Mouse (Mus musculus) cerebellum, adult 18-20 months (tissue): ENCODE results near the gene Olfr1393.

Source experiments
- DNase-seq, 2 experiments: peaks; one replicate each; pipeline ENCODE4 v3.0.0; 2021

Olfr1393 gene

DNA sequence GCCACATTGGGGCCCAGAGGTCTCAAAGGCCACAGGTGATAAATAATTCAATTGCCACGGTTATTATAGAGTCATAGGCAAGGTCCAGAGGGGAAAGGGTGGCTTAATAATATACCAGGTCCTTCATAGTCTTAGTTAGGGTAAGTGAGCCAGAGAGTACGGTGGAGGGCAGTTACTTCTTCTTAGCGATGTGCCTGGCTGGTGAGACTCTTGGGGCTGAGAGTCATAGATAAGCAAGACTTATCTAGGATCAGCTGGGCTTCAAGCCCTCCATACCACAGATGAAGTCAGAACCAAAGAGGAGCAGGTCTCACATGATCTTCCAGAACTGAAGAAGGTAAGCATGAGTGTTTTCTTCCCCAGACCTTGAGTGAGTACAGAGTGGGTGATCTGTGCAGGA, at the start of gene Olfr1393:
TSS of gene Olfr1393 (plus strand) at position 83 of the 400 bp plus-strand sequence.
- DNase-seq, result no peak

DNA sequence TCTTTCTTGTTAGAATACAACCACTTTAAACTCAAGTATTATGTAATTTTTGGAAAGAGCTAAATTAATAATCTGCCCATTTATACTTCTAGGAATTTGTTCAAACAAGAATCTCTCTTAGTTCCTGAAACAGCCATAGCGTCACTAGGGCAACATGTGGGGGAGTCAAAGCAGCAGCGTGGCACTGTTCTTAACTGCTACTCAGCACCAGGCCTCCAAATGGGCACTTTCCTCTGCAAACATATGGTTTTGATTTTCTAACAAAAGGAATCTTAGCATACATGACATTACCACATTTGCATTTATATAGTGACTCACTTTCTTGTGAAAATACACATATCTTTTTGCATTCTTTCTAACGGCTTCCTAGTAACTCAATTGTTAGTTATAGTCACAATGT, 45.3 kb upstream of the Olfr1393 start:
- no peak for DNase-seq

DNA sequence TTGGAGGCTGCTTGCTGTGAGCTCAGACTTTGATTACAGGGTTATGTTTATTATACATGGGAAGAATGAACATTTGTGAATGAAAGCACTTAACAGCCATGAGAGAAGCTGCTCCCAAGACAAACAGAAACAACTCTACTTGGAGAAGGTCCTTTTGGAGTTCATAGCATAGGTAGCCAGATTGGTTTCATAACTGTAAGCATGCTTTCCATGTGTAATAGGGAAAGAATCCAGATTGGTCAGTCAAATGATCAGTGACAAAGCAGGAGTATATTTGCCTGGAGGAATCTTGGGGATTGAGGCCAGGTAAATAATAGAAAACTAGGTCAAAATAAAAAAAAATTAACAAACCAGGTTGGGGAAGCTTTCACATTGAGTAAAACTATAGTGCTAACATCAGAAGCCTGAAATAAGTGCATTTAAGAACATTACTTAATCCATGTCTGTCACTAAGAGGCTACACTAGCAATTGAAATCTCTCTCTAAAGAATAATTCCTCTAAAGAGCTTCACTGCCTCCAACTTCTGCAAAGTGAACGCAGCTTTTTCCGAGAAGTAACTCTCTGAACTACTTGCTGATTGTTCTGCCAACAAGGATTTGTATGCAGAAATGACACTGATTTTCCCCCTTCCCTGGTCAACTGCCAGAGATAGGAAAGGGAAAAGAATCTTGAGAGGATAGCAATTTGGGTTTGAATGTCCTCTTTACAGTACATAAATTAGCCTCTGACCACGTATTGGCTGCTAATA, 42.5 kb upstream of the Olfr1393 start:
- no peak for DNase-seq

DNA sequence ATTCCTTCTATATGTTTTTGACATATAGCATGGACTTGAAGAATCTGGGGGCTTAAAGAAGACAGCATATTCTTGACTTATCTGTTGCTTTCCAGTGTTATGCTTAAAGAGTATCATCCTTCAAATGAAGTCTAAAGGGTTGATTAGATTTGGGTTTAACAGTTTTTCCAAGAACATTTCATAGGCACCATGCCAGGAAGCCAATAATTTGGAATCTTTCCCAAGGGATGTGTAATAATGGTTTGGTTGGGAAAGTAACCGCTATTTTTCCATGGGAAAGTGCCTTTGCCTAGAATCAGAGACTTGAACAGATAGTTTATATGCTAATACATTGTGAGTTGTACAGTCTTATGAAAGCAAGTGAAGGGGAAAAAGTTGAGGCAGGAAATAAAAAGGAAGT, 41.2 kb upstream of the Olfr1393 start:
- no peak for DNase-seq

DNA sequence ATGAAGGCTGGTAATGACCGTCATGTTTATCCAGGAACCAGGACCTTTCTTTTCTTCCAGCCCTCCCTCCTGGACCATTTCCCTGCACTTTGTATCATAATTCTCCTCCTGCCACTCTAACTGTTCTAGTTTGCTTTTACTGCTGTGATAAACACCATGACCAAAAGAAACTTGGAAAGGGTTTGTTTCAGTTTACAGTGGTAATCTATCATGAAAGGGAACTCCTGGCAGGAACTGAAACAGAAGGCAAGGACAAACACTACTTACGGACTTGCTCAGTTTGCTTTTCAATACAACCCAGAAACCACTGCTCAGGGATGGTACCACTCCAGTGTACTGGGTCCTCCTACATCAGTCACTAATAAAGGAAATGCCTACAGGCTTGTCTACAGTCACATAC, 40.6 kb upstream of the Olfr1393 start:
- no peak for DNase-seq

DNA sequence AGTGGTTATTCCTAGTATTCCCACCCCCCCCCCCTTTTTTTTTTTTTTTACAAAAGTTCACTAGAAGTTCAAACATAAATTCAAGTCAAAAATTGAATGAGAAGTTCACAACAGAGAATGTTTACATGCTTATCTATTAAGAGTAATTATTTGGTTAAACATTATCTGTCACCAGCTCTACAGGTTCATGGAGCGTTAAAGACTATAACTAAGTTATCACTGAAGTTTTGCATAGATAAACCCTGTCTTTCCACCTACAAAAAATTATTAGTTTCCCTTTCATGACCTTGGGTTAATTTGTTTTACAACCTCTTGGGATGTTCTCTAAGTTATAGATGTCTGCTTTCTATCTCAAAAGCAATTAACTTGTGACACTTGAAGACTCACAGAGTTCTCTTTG, 37.8 kb upstream of the Olfr1393 start:
- DNase-seq, result no peak

DNA sequence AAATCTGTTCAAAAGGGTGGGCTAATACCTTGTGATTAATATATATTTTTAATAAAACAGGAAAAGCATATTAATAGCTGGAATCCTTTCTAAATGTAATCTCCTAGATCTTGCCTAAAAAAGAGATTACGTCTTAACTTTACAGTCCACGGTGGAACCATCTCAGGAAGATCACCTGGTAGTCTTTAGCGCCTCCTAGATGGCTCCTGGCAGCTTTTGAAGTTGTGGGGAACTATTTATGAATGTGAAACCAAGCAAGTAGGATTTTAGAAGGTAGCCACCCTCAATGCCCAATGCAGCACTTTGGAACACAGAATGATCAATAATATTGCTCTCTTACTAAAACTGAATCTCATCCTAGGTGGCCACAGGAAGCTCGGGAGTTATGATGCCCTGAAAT, 37.2 kb upstream of the Olfr1393 start:
- no peak for DNase-seq

DNA sequence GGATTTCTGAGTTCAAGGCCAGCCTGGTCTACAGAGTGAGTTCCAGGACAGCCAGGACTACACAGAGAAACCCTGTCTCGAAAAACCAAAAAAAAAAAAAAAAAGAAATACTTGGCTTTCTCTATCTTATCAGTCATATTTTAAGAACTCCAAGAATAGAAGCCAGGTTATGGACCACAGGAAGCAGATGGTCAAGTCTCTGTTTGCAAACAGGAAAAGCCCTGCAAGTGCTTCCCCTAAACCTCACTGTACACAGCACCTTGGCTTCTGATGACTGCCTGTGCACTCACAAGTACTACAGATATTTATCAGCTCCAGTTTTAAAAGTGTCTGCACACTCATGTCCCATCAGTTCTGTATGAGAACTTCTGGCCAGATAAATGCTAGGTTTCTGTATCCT, 36.6 kb upstream of the Olfr1393 start:
- no peak for DNase-seq

DNA sequence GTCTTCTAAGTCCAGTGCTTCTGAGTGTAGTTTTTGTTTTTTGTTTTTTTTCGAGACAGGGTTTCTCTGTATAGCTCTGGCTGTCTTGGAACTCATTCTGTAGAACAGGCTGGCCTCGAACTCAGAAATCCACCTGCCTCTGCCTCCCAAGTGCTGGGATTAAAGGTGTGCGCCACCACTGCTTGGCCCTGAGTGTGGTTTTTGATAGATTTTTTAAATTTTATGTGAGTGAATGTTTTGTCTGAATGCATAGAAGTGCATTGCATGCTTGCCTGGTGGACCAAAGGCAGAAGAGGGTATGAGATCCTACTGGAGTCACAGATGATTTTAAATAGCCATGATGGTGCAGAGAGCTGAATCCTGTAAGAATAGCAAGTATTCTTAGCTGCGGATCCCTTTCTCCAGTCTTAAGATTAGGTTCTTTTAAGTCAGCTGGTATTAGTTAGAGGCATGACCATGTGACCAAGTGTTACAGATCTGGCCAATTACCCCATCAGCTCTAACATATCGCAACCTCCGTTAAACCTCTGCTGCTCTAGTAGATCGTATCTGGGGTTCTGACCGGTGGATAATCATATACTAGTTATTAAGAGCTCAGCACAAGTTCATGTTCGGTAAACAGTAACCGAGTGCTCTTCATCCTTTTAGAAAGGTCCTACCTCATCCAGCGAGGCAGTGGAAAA, 35.0 kb upstream of the Olfr1393 start:
- no peak for DNase-seq

DNA sequence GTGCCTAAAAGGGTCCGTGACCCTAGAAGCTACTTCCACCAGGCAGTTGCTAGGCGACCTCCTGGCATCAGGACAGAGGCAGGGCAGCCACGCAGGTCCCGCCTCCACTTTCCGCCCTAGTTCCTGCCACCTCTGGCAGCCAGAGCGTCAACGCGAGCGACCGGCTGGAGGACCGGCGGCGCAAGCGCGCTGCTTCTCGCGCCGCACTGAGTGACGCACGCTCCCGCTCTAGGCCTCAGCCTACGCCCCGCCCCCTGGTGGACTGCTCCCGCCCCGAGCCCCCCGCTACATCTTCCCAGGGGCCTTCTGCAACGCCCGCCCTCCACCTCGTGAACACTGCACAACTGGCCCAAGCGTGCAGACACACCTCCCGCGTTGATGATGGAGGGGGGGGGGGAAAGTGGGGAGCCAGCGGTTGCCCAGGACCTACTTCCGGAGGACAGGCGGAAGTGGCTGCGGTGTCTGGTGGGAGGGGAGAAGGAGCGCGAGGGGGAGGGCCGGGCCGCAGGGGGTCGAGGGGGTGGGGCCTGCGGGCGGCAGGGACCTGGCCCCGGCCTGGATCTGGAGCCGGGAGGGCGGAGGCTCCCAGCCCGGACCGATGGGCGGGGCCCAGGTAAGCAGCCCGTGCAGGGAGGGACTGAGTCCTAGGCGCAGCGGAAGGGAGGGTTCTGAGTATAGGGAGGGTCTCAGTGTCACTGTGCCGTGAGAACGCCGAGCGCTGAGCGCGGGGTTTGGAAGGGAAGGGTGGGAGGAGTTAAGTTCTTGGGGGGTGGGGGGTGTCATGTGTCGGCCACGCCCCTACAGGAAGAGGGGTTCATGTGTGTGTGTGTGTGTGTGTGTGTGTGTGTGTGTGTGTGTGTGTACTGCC, 34.1 kb upstream of the Olfr1393 start, which contains the start of gene Mgat1:
TSS of gene Mgat1 (plus strand) at position 465 of the 868 bp plus-strand sequence.
- DNase-seq, result peak; percentile 84 to 91

DNA sequence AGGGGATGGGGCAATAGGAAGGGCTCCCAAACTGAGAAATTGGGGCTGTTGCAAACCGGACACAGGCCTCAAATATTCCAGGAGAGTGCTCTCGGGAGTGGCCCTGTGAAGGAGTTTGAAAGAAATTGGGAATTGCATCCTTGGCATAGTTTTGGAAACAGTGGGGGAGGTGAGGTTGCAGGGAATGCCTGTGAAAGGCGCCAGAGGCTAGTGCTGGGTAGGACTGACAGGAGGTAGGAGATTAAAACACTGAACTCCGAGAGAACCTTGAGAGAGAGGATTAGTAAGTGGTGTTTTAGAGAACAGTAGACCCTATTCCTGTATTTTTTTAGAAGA, 33.5 kb upstream of the Olfr1393 start:
- DNase-seq, result peak in 1 of 2 experiments; percentile 38

DNA sequence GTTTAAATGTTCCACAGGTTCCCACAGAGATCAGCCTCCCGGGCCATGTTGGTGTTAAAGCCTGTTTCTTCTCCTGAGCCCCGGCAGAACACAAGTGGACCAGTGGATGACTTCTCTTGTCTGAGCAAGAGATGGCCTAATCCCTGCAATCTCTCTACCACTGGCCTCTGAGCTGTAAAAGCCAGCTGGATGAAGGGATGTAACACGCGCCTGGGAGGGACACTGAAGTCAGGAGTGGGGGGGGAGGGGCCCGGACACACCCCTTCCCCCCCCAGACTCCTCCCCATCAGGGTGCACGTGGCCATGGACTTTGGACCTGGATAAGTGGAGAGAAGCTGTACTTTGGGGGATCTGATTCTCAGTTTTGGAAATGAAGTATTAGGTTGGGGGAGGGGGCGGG, 32.9 kb upstream of the Olfr1393 start:
- DNase-seq, result no peak

DNA sequence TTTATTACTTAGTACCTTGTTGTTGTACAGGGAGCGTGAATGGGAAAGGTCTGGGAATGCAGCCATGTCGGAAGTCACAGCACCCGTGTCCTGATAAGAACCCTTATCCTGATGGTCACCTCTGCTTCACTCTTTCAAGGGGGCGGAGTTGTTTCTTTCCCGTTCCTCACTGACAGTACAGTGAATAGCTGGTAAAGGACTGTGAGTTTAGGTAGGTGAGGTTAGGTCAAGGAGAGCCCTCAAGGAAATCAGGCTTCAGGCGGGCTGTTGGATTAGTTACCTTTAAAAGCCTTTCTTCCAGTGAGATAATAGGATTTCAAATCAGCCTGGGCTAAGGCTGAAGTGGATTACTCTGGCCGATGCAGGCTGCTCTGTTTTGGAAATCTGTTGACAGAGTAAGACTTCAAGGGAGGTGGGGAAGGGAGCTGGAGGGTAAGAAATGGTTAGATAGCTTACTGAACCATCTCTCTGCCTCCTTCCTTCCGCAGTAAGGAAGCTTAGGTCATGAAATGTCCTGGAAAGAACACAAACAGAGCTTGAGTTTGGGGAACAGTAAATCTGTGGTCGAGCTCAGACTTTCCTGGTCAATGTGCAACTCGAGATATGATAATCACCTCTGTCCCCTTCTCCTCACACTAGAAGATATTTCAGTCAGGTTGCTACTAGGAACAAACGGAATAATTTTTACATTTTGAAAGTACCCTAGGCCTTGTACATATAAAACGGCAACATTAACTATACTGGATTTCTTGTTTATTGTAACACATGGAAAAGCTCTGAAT, 32.3 kb upstream of the Olfr1393 start:
- DNase-seq, result no peak

DNA sequence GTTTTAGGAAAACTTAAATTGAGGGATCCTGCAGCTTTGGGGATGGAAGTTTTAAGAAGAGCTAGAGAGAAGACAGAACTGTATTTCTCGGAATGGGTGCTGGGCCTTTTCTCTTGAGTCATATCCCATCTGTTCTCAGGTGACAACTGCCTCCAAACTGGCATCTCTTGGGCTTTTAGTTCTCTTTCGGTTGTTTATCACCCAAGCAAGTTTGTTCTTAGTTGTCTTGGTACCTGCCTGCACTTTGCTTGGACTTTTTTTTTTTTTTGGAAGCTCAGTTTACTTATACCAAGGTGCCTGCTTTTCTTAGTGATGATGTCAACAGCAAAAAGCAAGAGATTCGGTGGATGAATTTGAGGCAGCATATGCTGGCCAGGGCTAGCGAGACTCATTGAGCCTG, 31.6 kb upstream of the Olfr1393 start:
- no peak for DNase-seq

DNA sequence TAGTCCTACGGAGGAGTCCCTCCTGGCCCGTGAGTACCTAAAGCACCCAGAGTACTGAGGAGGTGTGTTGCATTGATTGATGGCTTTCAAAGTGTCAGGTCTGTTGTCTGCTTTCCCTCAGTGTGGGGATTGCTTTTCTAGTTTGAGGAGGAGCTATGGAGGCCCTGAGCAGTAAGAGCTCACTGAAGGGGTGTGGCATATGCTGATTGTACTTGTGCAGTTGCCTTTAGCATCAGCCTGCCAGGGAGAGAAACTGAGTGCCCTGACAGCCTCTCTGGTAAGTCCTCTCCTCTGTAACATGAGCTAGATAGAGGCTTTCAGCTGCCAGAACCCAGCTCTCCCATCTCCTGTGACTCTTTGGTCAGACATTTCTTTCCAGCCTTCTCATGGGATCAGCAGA, 30.8 kb upstream of the Olfr1393 start:
- no peak for DNase-seq

DNA sequence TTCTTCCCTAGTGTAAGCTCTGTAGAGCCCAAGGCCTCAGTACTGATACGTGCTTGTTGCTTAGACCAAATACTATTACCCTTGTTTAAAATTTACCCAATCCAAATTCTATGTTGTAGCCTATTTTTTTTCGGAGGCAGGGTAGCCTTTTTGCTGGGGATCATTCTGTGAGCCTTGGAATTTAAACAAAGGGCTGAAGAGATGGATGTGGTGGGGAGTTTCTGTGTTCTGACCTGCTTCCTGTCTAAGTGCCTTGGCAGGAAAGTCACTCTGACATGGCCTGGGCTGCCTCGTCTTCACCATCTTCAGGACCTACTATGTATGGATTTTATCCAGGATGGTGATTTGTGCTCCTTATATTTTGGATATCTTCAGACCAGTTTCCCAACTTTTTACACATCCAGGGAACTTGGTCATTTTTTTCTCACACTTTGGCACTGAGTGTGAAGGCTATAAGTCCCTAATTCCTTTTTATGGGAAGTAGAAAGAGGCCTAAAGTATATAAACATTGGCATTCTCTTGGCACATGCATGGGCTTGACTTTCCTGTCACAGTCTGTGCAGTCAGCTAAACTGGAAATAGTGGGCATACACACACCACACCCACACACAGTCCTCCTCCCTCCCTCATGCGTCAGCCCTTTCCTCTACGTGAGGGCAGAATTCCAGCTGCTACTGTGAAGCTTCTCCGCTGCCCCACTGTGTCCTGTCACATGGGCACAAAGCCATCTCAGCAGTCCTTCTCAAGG, 29.7 kb upstream of the Olfr1393 start:
- DNase-seq, result peak in 1 of 2 experiments; percentile 23

DNA sequence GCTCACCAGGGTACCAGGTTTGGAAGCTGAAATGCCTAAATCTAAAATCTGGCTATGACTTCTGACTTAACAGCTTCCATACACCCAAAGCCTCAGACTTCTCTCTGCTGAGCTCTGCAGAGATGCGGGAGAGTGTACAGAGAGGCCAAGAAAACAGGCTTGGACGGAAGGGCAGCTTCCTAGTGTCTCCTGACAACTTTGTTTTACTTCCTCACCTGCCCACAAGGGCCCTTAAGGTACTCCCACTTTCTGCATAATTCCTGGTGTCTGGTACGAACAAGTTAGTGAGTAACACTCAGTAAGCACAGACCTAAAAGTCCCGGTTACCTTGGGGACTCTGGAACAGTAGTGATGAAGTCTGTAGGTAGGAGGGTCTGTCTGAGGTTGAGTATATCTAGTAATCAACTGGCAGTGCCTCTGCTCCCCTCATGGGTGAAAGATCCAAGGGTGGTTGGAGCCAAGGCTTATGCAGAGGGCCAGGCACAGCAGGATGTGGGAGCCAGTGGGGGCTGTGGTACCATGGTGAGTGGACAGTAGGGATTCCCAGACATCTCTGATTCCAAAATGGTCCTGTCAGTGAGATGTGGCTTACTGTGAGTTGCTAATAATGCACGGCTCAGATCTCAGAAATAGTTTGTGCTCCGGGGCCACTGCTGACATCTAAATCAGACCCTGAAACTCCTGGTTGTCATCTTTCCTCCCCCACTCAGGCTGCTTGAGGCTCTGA, 29.0 kb upstream of the Olfr1393 start:
- no peak for DNase-seq

DNA sequence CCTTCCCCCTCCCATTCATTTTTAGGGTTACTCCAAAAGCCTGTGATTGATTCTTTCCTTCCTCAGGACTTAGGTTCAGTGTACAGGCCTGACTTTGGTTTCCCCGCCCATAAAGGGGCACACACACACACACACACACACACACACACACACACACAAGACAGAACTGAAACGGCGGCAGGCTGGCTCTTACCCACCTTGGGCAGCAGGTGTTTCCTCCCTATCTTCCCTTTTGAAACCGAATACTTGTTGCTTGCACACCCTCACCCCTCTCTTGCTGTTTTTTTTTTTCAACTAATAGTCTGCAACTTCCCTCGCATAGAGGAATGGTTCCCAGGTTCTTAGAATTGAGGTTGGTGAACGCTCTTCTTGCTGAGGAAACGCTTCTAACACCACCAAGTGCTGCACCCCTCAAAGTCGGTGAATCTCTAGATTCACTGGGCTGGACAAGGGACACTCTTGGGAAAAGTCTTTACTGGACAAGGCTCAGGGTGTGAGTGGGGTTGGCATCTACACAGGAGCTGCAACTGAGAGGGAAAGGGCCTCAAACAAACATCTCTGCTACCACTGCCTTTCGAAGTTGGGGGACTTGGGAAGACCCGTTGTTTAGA, 28.2 kb upstream of the Olfr1393 start:
- DNase-seq, result no peak

DNA sequence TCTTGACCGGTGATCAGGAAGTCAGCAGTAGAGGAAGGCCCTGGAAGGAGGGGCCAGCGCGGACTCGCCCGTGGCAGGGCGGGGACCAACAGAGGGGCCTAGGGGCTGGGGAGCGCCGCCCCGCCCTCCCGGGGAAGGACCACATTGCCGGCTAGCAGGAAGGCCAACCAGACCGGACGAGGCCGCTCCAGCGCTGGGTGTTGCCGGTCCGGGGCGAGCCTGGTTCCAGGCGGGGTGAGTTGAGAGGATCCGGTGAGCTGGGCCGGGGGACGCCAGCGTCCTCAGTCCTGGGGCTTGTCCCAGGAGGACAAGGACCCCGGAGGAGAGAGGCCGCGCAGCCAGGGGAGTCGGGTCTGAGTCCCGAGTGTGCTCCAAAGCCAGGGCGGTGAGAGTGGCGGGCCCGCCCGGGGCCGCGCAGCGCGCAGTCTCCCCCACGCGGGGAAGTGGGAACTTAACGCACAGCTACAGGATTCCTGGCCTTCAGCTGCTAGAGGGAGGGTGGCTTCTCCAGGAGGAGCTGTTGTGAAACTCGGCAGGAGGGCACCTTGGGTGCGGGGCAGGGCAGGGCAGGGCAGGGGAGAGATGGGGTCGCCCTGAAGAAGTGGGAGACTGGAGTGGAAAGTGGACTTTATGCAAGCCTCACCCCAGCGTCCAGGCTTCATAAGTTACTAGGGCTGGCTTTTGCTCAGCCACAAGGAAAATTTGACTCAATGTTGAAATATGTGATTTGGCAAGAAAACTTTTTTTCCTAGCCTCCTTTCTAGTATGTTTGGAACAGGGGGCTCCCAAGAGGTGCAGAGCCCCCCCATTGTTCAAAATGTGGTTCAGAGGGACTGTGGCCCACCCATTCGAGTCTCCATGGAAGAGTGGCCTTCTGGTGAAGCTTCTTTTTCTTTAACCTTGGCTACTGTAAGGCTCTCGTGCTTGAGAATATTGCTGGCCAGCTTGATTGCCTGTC, 27.4 kb upstream of the Olfr1393 start:
- DNase-seq, result peak; percentile 61 to 69

DNA sequence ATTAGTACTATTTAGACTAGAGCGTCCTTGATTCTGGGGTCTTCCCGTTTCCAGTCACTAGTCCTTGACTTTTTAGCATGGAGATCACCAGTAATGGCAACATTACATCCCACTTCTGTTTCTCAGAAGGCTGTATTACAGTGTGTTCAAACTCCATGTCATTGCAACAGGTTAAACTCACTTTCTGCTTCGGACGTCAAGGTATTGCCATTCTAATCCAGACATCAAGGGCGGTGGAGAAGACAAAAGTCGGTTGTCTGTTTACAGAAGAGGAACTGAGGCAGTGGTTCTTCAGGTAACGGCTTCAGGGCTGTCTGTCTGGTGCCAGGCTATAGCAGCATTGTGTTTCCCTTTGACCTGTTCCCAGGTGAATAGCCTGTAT, 26.7 kb upstream of the Olfr1393 start:
- no peak for DNase-seq
